Mouse (Mus musculus): ENCODE results near the gene Ddi2. TPM values are rescaled to one million over a fixed set of nuclear protein-coding genes. Genes with fewer than 3 reads are reported as not detected.

The Ddi2 gene
- total and polyA plus RNA-seq, 2 experiments from 2014 or later, result 11.1 to 20.7 TPM

- H3K27ac ChIP-seq (ENCODE audit: low read depth, low read length), result no peak overlapping the region
- DNase-seq, result no peak
- WGBS, result 95% methylated on average over 1 of the region's 1 CpGs
- no peaks in the 10 kb centered on the region for H3K9me3 ChIP-seq (ENCODE audit: low read length)
- no peak for TF ChIP-seq CTCF (IDR thresholded peaks at IDR 0.05; ENCODE audit: low read depth)
- H3K4me2 ChIP-seq (ENCODE audit: low read depth), result no peak overlapping the region
- no peaks in the 10 kb centered on the region for H3K27me3 ChIP-seq (ENCODE audit: insufficient read depth, low read length)
- ATAC-seq, result no peak
- no peak overlapping the region for H3K9ac ChIP-seq
- peaks cover 9% of the 10 kb centered on the region for H3K4me1 ChIP-seq (ENCODE audit: insufficient read depth)
- no peak overlapping the region for H3K4me3 ChIP-seq (ENCODE audit: low read depth, low read length)
- peaks cover 3% of the 10 kb centered on the region; the same call in 1 of the 2 replicates for H3K36me3 ChIP-seq (ENCODE audit: insufficient read depth)
Observed at GRCm38 (mm10) chr4:141719304-141719703, 3.9 kb downstream of the Ddi2 start.

DNA sequence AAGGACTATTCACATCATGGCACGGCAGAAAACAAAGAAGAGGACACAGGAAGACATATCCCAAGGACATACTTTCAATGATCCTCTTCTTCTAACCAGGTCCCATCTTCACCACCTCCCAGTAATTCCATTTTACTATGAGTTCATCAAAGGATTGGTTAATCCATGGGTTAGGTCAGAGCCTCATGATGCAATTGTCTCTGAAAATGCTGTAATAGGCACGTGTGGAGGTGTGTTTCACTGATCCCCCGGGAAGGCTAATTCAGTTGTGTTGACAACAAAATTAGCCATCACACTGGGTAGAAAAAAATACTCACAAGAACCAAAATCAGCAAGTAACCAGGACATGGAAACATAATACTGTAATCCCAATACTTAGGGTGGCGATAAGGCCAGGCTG, 5.6 kb downstream of the Ddi2 start:
- no peak for TF ChIP-seq CTCF (IDR thresholded peaks at IDR 0.05; ENCODE audit: low read depth)
- Histone ChIP-seq H3K27ac (ENCODE audit: low read depth, low read length) (no peak overlapping the region), H3K4me2 (ENCODE audit: low read depth) (no peak overlapping the region), H3K36me3 (ENCODE audit: insufficient read depth) (peaks cover 6% of the 10 kb centered on the region), H3K9me3 (ENCODE audit: low read length) (no peaks in the 10 kb centered on the region), H3K27me3 (ENCODE audit: insufficient read depth, low read length) (no peaks in the 10 kb centered on the region), H3K9ac (no peak overlapping the region), H3K4me3 (ENCODE audit: low read depth, low read length) (no peak overlapping the region), H3K4me1 (ENCODE audit: insufficient read depth) (peaks cover 9% of the 10 kb centered on the region)
- no peak for ATAC-seq
- no peak for DNase-seq
- 88% methylated on average over 4 of the region's 4 CpGs for WGBS

DNA sequence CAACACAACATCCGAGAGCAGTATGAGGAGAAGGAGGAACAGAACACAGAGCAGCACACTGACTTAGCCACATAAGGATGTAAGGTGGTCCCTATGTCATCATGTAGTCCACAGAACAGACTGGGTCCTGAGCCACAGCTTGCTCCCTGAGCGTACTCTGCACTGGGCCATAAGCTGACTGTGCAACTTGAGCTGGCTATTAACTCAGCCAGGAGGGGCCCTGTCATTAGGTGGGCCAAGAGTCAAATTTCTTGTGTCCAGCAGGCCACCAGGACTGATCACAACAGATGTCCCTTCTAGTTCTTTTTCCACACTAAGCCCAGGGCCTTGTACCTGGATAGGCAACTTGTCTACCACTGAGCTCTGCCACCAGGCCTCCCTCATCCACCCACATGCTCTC, 8.2 kb downstream of the Ddi2 start:
- no peak for ATAC-seq
- TF ChIP-seq CTCF (IDR thresholded peaks at IDR 0.05; ENCODE audit: low read depth), result no peak
- no peak overlapping the region for H3K4me2 ChIP-seq (ENCODE audit: low read depth)
- H3K4me3 ChIP-seq (ENCODE audit: low read depth, low read length), result no peak overlapping the region
- DNase-seq, result no peak
- peaks cover 19% of the 10 kb centered on the region for H3K36me3 ChIP-seq (ENCODE audit: insufficient read depth)
- no peaks in the 10 kb centered on the region for H3K4me1 ChIP-seq (ENCODE audit: insufficient read depth)
- H3K9me3 ChIP-seq (ENCODE audit: low read length), result no peaks in the 10 kb centered on the region
- 80% methylated on average over 2 of the region's 2 CpGs for WGBS
- no peak overlapping the region for H3K9ac ChIP-seq
- no peak overlapping the region for H3K27ac ChIP-seq (ENCODE audit: low read depth, low read length)
- H3K27me3 ChIP-seq (ENCODE audit: insufficient read depth, low read length), result no peaks in the 10 kb centered on the region

GRCm38 (mm10) chr4:141713598-141714142, 9.5 kb downstream of the Ddi2 start:
- 90% methylated on average over 5 of the region's 5 CpGs for WGBS
- Histone ChIP-seq H3K4me2 (ENCODE audit: low read depth) (no peak overlapping the region), H3K27ac (ENCODE audit: low read depth, low read length) (no peak overlapping the region), H3K4me1 (ENCODE audit: insufficient read depth) (no peaks in the 10 kb centered on the region), H3K9me3 (ENCODE audit: low read length) (no peaks in the 10 kb centered on the region), H3K36me3 (ENCODE audit: insufficient read depth) (peaks cover 30% of the 10 kb centered on the region), H3K4me3 (ENCODE audit: low read depth, low read length) (no peak overlapping the region), H3K27me3 (ENCODE audit: insufficient read depth, low read length) (no peaks in the 10 kb centered on the region), H3K9ac (no peak overlapping the region)
- DNase-seq, result no peak
- no peak for ATAC-seq
- TF ChIP-seq CTCF (IDR thresholded peaks at IDR 0.05; ENCODE audit: low read depth), result no peak

DNA sequence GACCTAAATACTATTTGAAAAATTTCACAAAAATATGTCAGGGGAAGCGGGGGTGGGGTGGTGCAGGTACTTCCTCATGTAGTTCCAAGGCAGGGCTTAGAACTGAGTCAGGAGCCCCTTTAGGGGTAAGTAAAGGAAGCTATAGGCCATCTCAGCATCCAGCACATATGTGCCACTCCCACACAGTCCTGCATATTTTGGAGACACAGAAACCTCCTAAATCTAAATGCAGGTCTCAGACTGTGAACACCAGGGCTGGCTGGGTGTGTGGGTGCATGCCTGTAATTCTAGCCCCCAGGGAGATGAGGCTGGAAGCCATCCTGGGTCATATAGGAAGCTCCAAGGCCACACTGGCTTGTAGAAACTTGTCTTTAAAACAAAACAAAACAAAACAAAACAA, 12.0 kb downstream of the Ddi2 start:
- no peak overlapping the region for H3K4me2 ChIP-seq (ENCODE audit: low read depth)
- no peak for TF ChIP-seq CTCF (IDR thresholded peaks at IDR 0.05; ENCODE audit: low read depth)
- H3K36me3 ChIP-seq (ENCODE audit: insufficient read depth), result peaks cover 52% of the 10 kb centered on the region
- 98% methylated on average over 1 of the region's 1 CpGs for WGBS
- no peak overlapping the region for H3K4me3 ChIP-seq (ENCODE audit: low read depth, low read length)
- ATAC-seq, result no peak
- H3K27me3 ChIP-seq (ENCODE audit: insufficient read depth, low read length), result no peaks in the 10 kb centered on the region
- no peaks in the 10 kb centered on the region for H3K9me3 ChIP-seq (ENCODE audit: low read length)
- H3K27ac ChIP-seq (ENCODE audit: low read depth, low read length), result no peak overlapping the region
- no peak overlapping the region for H3K9ac ChIP-seq
- no peaks in the 10 kb centered on the region for H3K4me1 ChIP-seq (ENCODE audit: insufficient read depth)
- no peak for DNase-seq

DNA sequence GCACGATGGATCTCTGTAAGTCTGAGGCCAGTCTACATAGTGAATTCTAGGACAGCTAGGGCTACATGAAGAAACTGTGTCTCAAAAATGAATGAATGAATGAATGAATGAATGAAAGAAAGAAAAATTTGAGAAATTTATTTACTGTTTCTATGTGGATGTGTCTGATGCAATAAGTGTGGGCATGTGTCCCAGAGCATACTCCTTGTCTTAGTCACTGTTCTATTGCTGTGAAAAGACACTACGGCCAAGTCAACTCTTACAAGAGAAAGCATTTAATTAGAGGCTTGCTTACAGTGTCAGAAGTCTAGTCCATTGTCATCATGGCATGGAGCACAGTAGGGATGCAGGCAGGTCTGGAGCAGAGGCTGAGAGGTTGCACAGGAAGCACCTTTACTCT, 14.2 kb downstream of the Ddi2 start:
- TF ChIP-seq CTCF (IDR thresholded peaks at IDR 0.05; ENCODE audit: low read depth), result no peak
- H3K9ac ChIP-seq, result no peak overlapping the region
- no peaks in the 10 kb centered on the region for H3K27me3 ChIP-seq (ENCODE audit: insufficient read depth, low read length)
- no peak overlapping the region for H3K27ac ChIP-seq (ENCODE audit: low read depth, low read length)
- no peak for DNase-seq
- no peaks in the 10 kb centered on the region for H3K9me3 ChIP-seq (ENCODE audit: low read length)
- H3K4me3 ChIP-seq (ENCODE audit: low read depth, low read length), result no peak overlapping the region
- no peaks in the 10 kb centered on the region for H3K4me1 ChIP-seq (ENCODE audit: insufficient read depth)
- 97% methylated on average over 2 of the region's 2 CpGs for WGBS
- no peak for ATAC-seq
- H3K4me2 ChIP-seq (ENCODE audit: low read depth), result no peak overlapping the region
- H3K36me3 ChIP-seq (ENCODE audit: insufficient read depth), result peaks cover 74% of the 10 kb centered on the region

GRCm38 (mm10) chr4:141708005-141708404, 15.2 kb downstream of the Ddi2 start:
- DNase-seq, result no peak
- Histone ChIP-seq H3K4me3 (ENCODE audit: low read depth, low read length) (no peak overlapping the region), H3K27me3 (ENCODE audit: insufficient read depth, low read length) (no peaks in the 10 kb centered on the region), H3K27ac (ENCODE audit: low read depth, low read length) (no peak overlapping the region), H3K36me3 (ENCODE audit: insufficient read depth) (peaks cover 81% of the 10 kb centered on the region), H3K4me2 (ENCODE audit: low read depth) (no peak overlapping the region), H3K9me3 (ENCODE audit: low read length) (no peaks in the 10 kb centered on the region), H3K9ac (no peak overlapping the region), H3K4me1 (ENCODE audit: insufficient read depth) (no peaks in the 10 kb centered on the region)
- no peak for TF ChIP-seq CTCF (IDR thresholded peaks at IDR 0.05; ENCODE audit: low read depth)
- ATAC-seq, result no peak
- WGBS, result 96% methylated on average over 7 of the region's 7 CpGs

Data from forebrain, postnatal 0 days (tissue).